Mouse (Mus musculus): ENCODE measurements around the gene Frmpd4.

DNA sequence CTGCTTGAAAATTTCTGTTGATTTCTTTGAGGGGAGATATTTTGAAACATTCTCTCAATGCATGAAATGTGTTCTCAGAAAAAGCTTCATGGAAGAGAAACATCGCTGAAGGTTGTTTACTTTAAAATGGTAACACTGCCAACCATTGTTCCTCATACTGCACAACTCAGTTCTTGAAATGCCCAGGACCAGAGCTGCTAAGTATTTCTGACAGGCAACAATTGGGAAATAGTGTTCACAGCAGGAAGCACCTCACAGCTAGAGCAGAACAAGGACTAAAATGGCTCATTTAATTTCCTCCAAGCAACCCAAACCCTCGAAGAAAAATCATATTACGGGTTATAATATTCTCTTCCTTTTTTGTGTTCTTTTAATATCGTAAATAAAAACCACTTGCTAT lies 1054.5 kb downstream of the Frmpd4 start:
- TF ChIP-seq CTCF (IDR thresholded peaks at IDR 0.05; ENCODE audit: insufficient read depth, low read length), result no peak
- TF ChIP-seq POLR2A (IDR thresholded peaks at IDR 0.05; ENCODE audit: borderline replicate concordance, extremely low read depth, low read depth, low read length), result no peak

All from lung, adult 2 months (tissue).